8 mouse cellular contexts compared by ENCODE assay signal in genomic region chr6:50526597-50527024, GRCm38 (mm10). TPM values are rescaled to one million over a fixed set of nuclear protein-coding genes. Genes with fewer than 3 reads are reported as not detected.
A peak's percentile ranks its signal among the peaks of the same experiment; 100 is the strongest.
DNase-seq lines count a peak whose midpoint lies in the region; ATAC-seq and TF ChIP-seq lines count a peak whose summit lies in the region.

No protein-coding gene starts in this region.

- H3K4me1 ChIP-seq in forebrain, embryonic 10.5 days = no peaks in the 10 kb centered on the region
- peaks cover 4% of the 10 kb centered on the region; the same call in 1 of the 2 replicates for H3K4me1 ChIP-seq in forebrain, embryonic 15.5 days
- H3K4me1 ChIP-seq in lung, postnatal 0 days (ENCODE audit: insufficient read depth, low read depth, low read length) = no peaks in the 10 kb centered on the region

- no peak for TF ChIP-seq EP300 in lung, postnatal 0 days (IDR thresholded peaks at IDR 0.05)

- peak; percentile 49 for DNase-seq in forebrain, embryonic 10.5 days (ENCODE audit: extremely low spot score, low spot score)
- no peak for DNase-seq in Patski (ENCODE audit: low read depth, low spot score)
- DNase-seq in cerebellum, adult 9-11 months = peak; percentile 51
- peak; percentile 62 to 86 for DNase-seq in frontal cortex, postnatal 36 days (ENCODE audit: low spot score in 2 of 2)
- DNase-seq in kidney, postnatal 25 days = peak; percentile 74 to 88
- peak; percentile 59 for DNase-seq in lung, postnatal 0 days (ENCODE audit: low spot score)
- peak; percentile 80 to 83 for DNase-seq in right cerebral cortex, adult 2 months (ENCODE audit: low spot score in 2 of 2)

- CTCF ChIA-PET in Patski (lab: Charles Lee) = interaction anchor here (0.7 to 2.6 kb wide), 7 partner anchors 51 to 225 kb away, joined by 3 to 12 read pairs (median 3); no protein-coding TSS in a partner anchor

- no peaks in the 10 kb centered on the region for H3K9me3 ChIP-seq in forebrain, embryonic 10.5 days
- no peaks in the 10 kb centered on the region for H3K9me3 ChIP-seq in forebrain, embryonic 15.5 days
- no peaks in the 10 kb centered on the region for H3K9me3 ChIP-seq in lung, postnatal 0 days (ENCODE audit: low read length)

- no peaks in the 10 kb centered on the region for H3K27me3 ChIP-seq in forebrain, embryonic 10.5 days (ENCODE audit: poor library complexity, severe bottlenecking)
- H3K27me3 ChIP-seq in forebrain, embryonic 15.5 days = no peaks in the 10 kb centered on the region
- no peaks in the 10 kb centered on the region for H3K27me3 ChIP-seq in Patski
- H3K27me3 ChIP-seq in lung, postnatal 0 days (replicated peaks; ENCODE audit: insufficient read depth, low read length) = no peaks in the 10 kb centered on the region

- TF ChIP-seq CTCF in Patski (IDR thresholded peaks at IDR 0.05) = peak; percentile 89
- peak; percentile 96 for TF ChIP-seq CTCF in lung, postnatal 0 days (IDR thresholded peaks at IDR 0.05)

- no peak for ATAC-seq in forebrain, embryonic 15.5 days (replicated peaks)
- no peak for ATAC-seq in Patski
- no peak for ATAC-seq in lung, postnatal 0 days

- 30% methylated on average over 7 of the region's 7 CpGs for WGBS in forebrain, embryonic 10.5 days
- WGBS in forebrain, embryonic 15.5 days = 22% methylated on average over 7 of the region's 7 CpGs
- WGBS in lung, postnatal 0 days = 29% methylated on average over 7 of the region's 7 CpGs

- no peak overlapping the region for H3K27ac ChIP-seq in forebrain, embryonic 10.5 days
- no peak overlapping the region for H3K27ac ChIP-seq in forebrain, embryonic 15.5 days (replicated peaks)
- H3K27ac ChIP-seq in lung, postnatal 0 days (ENCODE audit: low read length) = no peak overlapping the region

- H3K4me2 ChIP-seq in forebrain, embryonic 15.5 days (replicated peaks) = no peak overlapping the region
- H3K4me2 ChIP-seq in lung, postnatal 0 days (replicated peaks; ENCODE audit: low read depth, low read length) = no peak overlapping the region

- POLR2A ChIA-PET in Patski (lab: Charles Lee) = interaction anchor here (1.3 kb wide), 1 partner anchor 72 kb away, joined by 3 read pairs; no protein-coding TSS in a partner anchor

- H3K4me3 ChIP-seq in forebrain, embryonic 10.5 days = no peak overlapping the region
- H3K4me3 ChIP-seq in forebrain, embryonic 15.5 days = no peak overlapping the region
- H3K4me3 ChIP-seq in lung, postnatal 0 days (ENCODE audit: low read depth, low read length) = no peak overlapping the region

- H3K9ac ChIP-seq in forebrain, embryonic 15.5 days (replicated peaks) = no peak overlapping the region
- H3K9ac ChIP-seq in lung, postnatal 0 days (replicated peaks; ENCODE audit: low read depth) = no peak overlapping the region

- no peaks in the 10 kb centered on the region for H3K36me3 ChIP-seq in forebrain, embryonic 10.5 days (replicated peaks)
- H3K36me3 ChIP-seq in forebrain, embryonic 15.5 days = no peaks in the 10 kb centered on the region
- no peaks in the 10 kb centered on the region for H3K36me3 ChIP-seq in lung, postnatal 0 days (ENCODE audit: insufficient read depth, low read length)

- in situ Hi-C loops in Patski (cut with MboI; ENCODE audit: low pct_unique_long_range_greater_than_20kb) = no loop called here

RNA-seq across cellular contexts. Expression of gene Cycs, which starts 39.7 kb away (rescaled TPM):
- polyA plus RNA-seq in forebrain, embryonic 10.5 days (2016; fragmentation: Nextera tagmentation; extraction: Ambion mirVana) = 84.4 and 84.9 TPM in 2 replicates
- 64.2 and 64.4 TPM in 2 replicates for polyA plus RNA-seq in forebrain, embryonic 15.5 days (2015; fragmentation: Nextera tagmentation; extraction: Ambion mirVana)
- polyA plus RNA-seq in Patski (2021) = 46.1 TPM
- 37.1 and 39.3 TPM in 2 replicates for polyA plus RNA-seq in lung, postnatal 0 days (2015; fragmentation: Nextera tagmentation; extraction: Ambion mirVana)
